Mouse (Mus musculus) 3T3-L1 (cell line): ENCODE measurements at regions not wholly inside any gene's neighbourhood (a gene's known extent, or its start where the extent isn't known, plus 50 kb on each side); places are given as distances from the start of the nearest gene placed in this dataset.
"Not testable (repeated sequence)": the region's sequence is repeated elsewhere in the genome, so short reads cannot be mapped to it uniquely, and the experiment has no call there.

Experiments
- DNase-seq: peaks from one replicate; pipeline ENCODE4 v3.0.0-alpha.2; 2015; ENCODE audit warnings: low read depth, low spot score

- DNase-seq: no peak
These were observed 52.1 kb upstream of the Slc44a3 start for GRCm38 (mm10) chr3:121584317-121584716.

DNA sequence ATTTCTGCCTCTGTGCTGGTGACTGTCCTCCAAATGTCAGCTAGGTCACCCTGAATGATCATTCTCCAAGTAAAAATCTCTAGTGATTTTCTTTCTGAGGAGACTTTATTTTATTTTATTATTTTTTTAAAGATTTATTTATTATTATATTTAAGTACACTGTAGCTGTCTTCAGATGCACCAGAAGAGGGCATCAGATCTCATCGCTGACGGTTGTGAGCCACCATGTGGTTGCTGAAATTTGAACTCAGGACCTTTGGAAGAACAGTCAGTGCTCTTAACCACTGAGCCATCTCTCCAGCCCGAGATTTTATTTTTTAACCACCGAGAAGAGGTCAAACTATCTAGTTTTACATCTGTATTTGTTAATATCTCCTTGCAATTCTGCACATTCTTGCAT is 50.5 kb upstream of the Slc44a3 start:
- not testable (repeated sequence) for DNase-seq
